Mouse (Mus musculus) myocyte (in vitro differentiated cells): Measurements from ENCODE around the gene Plekhg6. TPM values are rescaled to one million over a fixed set of nuclear protein-coding genes. Genes with fewer than 3 reads are reported as not detected.

Experiments
- H3K27me3 ChIP-seq: one replicate; pipeline ENCODE4 v1.6.1; 2011; ENCODE audit not compliant: control insufficient read depth, insufficient read depth, insufficient read length
- H3K36me3 ChIP-seq: one replicate; pipeline ENCODE4 v1.6.1; 2011; ENCODE audit not compliant: control insufficient read depth, insufficient read depth
- H3K4me2 ChIP-seq: one replicate; pipeline ENCODE4 v1.6.1; 2011; ENCODE audit warnings: low read depth, control low read depth
- H3K4me3 ChIP-seq: one replicate; pipeline ENCODE4 v1.5.1; 2011; ENCODE audit warnings: mild to moderate bottlenecking, control low read depth, moderate library complexity
- H3K79me2 ChIP-seq: one replicate; pipeline ENCODE4 v1.6.1; 2011; ENCODE audit not compliant: control insufficient read depth, insufficient read depth
- H3ac ChIP-seq: one replicate; pipeline ENCODE4 v1.6.1; 2011; ENCODE audit not compliant: control insufficient read depth, insufficient read length
- CEBPB ChIP-seq: IDR thresholded peaks from 2 replicates; pipeline ENCODE4 v1.6.1; 2011; ENCODE audit warnings: mild to moderate bottlenecking, moderate library complexity; ENCODE audit not compliant: poor library complexity, insufficient read depth, severe bottlenecking
- E2F4 ChIP-seq: IDR thresholded peaks from one replicate; pipeline ENCODE4 v1.6.1; 2011; ENCODE audit warnings: mild to moderate bottlenecking, control low read depth, moderate library complexity; ENCODE audit not compliant: insufficient read depth
- MAX ChIP-seq: IDR thresholded peaks from one replicate; pipeline ENCODE4 v1.6.1; 2011; ENCODE audit warnings: low read depth, mild to moderate bottlenecking, control low read depth
- MYOD1 ChIP-seq, 3 experiments: IDR thresholded peaks; one replicate each; pipeline ENCODE4 v1.6.1; 2011; ENCODE audit warnings: control low read depth in 2 of 3, low read depth in 2 of 3, mild to moderate bottlenecking in 2 of 3, moderate library complexity in 1 of 3; ENCODE audit not compliant: insufficient read length in 2 of 3, control insufficient read depth in 1 of 3
- MYOG ChIP-seq, 3 experiments: IDR thresholded peaks; one replicate each; pipeline ENCODE4 v1.6.1; 2011; ENCODE audit warnings: control low read depth in 2 of 3, low read depth in 2 of 3, mild to moderate bottlenecking in 2 of 3; ENCODE audit not compliant: insufficient read length in 2 of 3, control insufficient read depth in 1 of 3, insufficient read depth in 1 of 3
- POLR2A ChIP-seq: IDR thresholded peaks from one replicate; pipeline ENCODE4 v1.6.1; 2011; ENCODE audit warnings: low read depth, mild to moderate bottlenecking, control low read depth, moderate library complexity; ENCODE audit not compliant: insufficient read length
- POLR2AphosphoS2 ChIP-seq: IDR thresholded peaks from one replicate; pipeline ENCODE4 v1.6.1; 2011; ENCODE audit warnings: low read depth, control low read depth; ENCODE audit not compliant: insufficient read length
- REST ChIP-seq: IDR thresholded peaks from one replicate; pipeline ENCODE4 v1.6.1; 2011; ENCODE audit warnings: mild to moderate bottlenecking, control low read depth, moderate library complexity; ENCODE audit not compliant: insufficient read depth, insufficient read length
- SRF ChIP-seq: IDR thresholded peaks from one replicate; pipeline ENCODE4 v1.6.1; 2011; ENCODE audit warnings: low read depth; ENCODE audit not compliant: control insufficient read depth, insufficient read length
- TCF12 ChIP-seq: IDR thresholded peaks from one replicate; pipeline ENCODE4 v1.6.1; 2011; ENCODE audit warnings: mild to moderate bottlenecking, control low read depth; ENCODE audit not compliant: poor library complexity, insufficient read depth, severe bottlenecking
- TCF3 ChIP-seq: IDR thresholded peaks from one replicate; pipeline ENCODE4 v1.6.1; 2011; ENCODE audit warnings: low read depth, control low read depth; ENCODE audit not compliant: insufficient read length
- USF1 ChIP-seq: IDR thresholded peaks from one replicate; pipeline ENCODE4 v1.6.1; 2011; ENCODE audit warnings: low read depth, mild to moderate bottlenecking, control low read depth, moderate library complexity
- polyA plus RNA-seq: library from polyadenylated mRNA; unstranded; fragments of >200 nt; fragmentation: generic; extraction: Trizol; gene quantifications from one replicate; pipeline ENCODE4 v1.2.1, GENCODE M21; 2012; ENCODE audit warnings: missing spikeins

Plekhg6 gene
- polyA plus RNA-seq, 1 experiment, result 0.14 TPM

- TF ChIP-seq MYOD1 (IDR thresholded peaks at IDR 0.05; ENCODE audit: control insufficient read depth in 1 of 3, insufficient read length in 2 of 3, low read depth in 2 of 3) (no peak), CEBPB (no peak), REST (no peak), MAX (no peak), TCF3 (no peak), MYOG (IDR thresholded peaks at IDR 0.05; ENCODE audit: control insufficient read depth in 1 of 3, insufficient read depth in 1 of 3, insufficient read length in 2 of 3, low read depth in 2 of 3) (no peak), USF1 (no peak), TCF12 (no peak), POLR2A (no peak), SRF (no peak), E2F4 (no peak), POLR2AphosphoS2 (no peak)
- no peak overlapping the region for H3K4me2 ChIP-seq
- H3K79me2 ChIP-seq, result no peaks in the 10 kb centered on the region
- no peaks in the 10 kb centered on the region for H3K27me3 ChIP-seq
- H3K36me3 ChIP-seq, result no peaks in the 10 kb centered on the region
- H3K4me3 ChIP-seq, result no peak overlapping the region
- no peak overlapping the region for H3ac ChIP-seq
Observed at GRCm38 (mm10) chr6:125334356-125334755, 46.2 kb downstream of the Plekhg6 start.

GRCm38 (mm10) chr6:125333112-125333899 is 47.3 kb downstream of the Plekhg6 start:
- no peaks in the 10 kb centered on the region for H3K27me3 ChIP-seq
- H3K79me2 ChIP-seq, result no peaks in the 10 kb centered on the region
- no peak for TF ChIP-seq CEBPB
- H3ac ChIP-seq, result no peak overlapping the region
- no peaks in the 10 kb centered on the region for H3K36me3 ChIP-seq
- H3K4me3 ChIP-seq, result no peak overlapping the region
- H3K4me2 ChIP-seq, result no peak overlapping the region

GRCm38 (mm10) chr6:125330626-125331326 is 49.8 kb downstream of the Plekhg6 start:
- H3K27me3 ChIP-seq, result no peaks in the 10 kb centered on the region
- no peaks in the 10 kb centered on the region for H3K36me3 ChIP-seq
- no peak overlapping the region for H3K4me3 ChIP-seq
- no peak overlapping the region for H3ac ChIP-seq
- peak overlapping the region; percentile 90 for H3K4me2 ChIP-seq
- no peaks in the 10 kb centered on the region for H3K79me2 ChIP-seq
- TF ChIP-seq POLR2AphosphoS2, result peak; percentile 68
- TF ChIP-seq TCF3, result no peak
- no peak for TF ChIP-seq MYOD1 (IDR thresholded peaks at IDR 0.05; ENCODE audit: control insufficient read depth in 1 of 3, insufficient read length in 2 of 3, low read depth in 2 of 3)
- no peak for TF ChIP-seq MAX
- peak; percentile 80 for TF ChIP-seq POLR2A

- no peaks in the 10 kb centered on the region for H3K79me2 ChIP-seq
- no peaks in the 10 kb centered on the region for H3K36me3 ChIP-seq
- no peak overlapping the region for H3ac ChIP-seq
- no peak overlapping the region for H3K4me3 ChIP-seq
- TF ChIP-seq E2F4 (no peak), MYOG (IDR thresholded peaks at IDR 0.05; ENCODE audit: control insufficient read depth in 1 of 3, insufficient read depth in 1 of 3, insufficient read length in 2 of 3, low read depth in 2 of 3) (no peak), CEBPB (no peak), TCF3 (no peak), MAX (no peak), SRF (no peak), USF1 (no peak), POLR2A (no peak), TCF12 (no peak), MYOD1 (IDR thresholded peaks at IDR 0.05; ENCODE audit: control insufficient read depth in 1 of 3, insufficient read length in 2 of 3, low read depth in 2 of 3) (no peak), REST (no peak), POLR2AphosphoS2 (no peak)
- no peaks in the 10 kb centered on the region for H3K27me3 ChIP-seq
- H3K4me2 ChIP-seq, result no peak overlapping the region
Observed at GRCm38 (mm10) chr6:125328243-125328642, 52.4 kb downstream of the Plekhg6 start.

GRCm38 (mm10) chr6:125325337-125325736 is 55.3 kb downstream of the Plekhg6 start:
- Histone ChIP-seq H3K79me2 (no peaks in the 10 kb centered on the region), H3K4me3 (no peak overlapping the region), H3K27me3 (no peaks in the 10 kb centered on the region), H3K36me3 (no peaks in the 10 kb centered on the region), H3K4me2 (no peak overlapping the region), H3ac (no peak overlapping the region)
- TF ChIP-seq USF1, result no peak
- no peak for TF ChIP-seq CEBPB
- TF ChIP-seq SRF, result no peak
- no peak for TF ChIP-seq MYOG (IDR thresholded peaks at IDR 0.05; ENCODE audit: control insufficient read depth in 1 of 3, insufficient read depth in 1 of 3, insufficient read length in 2 of 3, low read depth in 2 of 3)
